Mouse (Mus musculus): ENCODE data around the gene Galnt14. TPM values are rescaled to one million over a fixed set of nuclear protein-coding genes. Genes with fewer than 3 reads are reported as not detected.

Gene Galnt14
- total RNA-seq, 2 experiments from 2014 or later = 19.4 to 21.8 TPM

GRCm38 (mm10) chr17:73572881-73573280, 137.4 kb downstream of the Galnt14 start:
- no peak for DNase-seq (ENCODE audit: low spot score in 2 of 2)

DNA sequence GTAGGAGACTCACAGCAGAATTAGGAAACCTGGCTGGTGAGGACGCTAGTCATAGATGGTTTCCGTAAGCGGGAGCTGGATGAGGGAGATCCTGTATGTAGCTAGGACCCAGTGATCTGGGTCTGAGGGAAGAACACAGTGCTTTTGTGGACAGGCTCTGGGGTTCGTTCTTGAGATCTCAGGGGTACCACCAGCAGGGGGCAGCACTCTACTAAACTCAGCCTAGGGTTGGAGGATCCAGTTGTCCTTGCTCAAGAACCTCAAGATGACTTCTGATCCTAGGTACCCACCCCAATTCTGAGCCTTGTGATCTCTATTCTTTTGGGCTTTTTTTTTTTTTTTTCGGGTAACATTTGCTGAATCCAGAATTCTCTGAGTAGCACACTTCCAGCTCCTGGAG, 137.8 kb downstream of the Galnt14 start:
- peak in 1 of 2 experiments; percentile 49 for DNase-seq (ENCODE audit: low spot score in 2 of 2)

GRCm38 (mm10) chr17:73571961-73572360, 138.3 kb downstream of the Galnt14 start:
- no peak for DNase-seq (ENCODE audit: low spot score in 2 of 2)

DNA sequence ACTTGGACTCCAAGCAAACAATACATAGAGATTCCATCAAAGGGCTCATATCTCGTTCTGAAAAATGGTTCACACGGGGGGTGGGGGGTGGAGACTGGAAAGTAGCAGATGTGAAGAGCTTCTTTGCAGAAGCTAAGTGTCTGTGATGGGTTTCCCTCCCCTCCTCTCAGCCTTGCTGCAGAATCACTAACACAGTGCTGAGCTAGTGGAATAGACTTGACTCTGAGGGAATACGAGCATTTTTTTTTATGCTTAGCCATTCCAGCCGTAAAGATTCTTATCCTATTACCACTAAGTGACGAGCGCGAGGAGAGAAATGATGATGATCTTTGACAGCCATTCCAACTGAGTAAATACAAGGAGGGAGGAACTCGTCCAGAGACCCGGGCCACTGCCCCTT, 142.0 kb downstream of the Galnt14 start:
- DNase-seq (ENCODE audit: low spot score in 2 of 2) = no peak

DNA sequence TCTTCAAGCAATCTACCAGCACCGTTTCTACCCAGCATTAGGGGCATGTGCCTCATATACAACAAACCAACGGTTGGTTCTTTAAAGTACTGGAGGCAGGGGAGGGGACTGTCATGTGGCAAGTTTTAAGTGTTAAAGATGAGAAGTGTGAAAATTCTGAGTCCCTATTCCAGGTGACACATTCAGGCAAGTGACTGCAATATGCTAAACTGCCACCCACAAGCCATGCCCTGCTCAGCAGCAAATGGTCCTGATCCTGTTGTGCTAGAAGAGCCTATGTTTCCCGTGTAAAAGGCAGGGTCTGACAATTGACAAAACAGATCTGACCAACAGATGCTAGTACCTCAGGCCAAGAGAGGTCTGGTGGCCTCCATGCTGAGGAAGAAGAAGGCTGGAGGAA, 149.1 kb downstream of the Galnt14 start:
- DNase-seq (ENCODE audit: low spot score in 2 of 2) = no peak

DNA sequence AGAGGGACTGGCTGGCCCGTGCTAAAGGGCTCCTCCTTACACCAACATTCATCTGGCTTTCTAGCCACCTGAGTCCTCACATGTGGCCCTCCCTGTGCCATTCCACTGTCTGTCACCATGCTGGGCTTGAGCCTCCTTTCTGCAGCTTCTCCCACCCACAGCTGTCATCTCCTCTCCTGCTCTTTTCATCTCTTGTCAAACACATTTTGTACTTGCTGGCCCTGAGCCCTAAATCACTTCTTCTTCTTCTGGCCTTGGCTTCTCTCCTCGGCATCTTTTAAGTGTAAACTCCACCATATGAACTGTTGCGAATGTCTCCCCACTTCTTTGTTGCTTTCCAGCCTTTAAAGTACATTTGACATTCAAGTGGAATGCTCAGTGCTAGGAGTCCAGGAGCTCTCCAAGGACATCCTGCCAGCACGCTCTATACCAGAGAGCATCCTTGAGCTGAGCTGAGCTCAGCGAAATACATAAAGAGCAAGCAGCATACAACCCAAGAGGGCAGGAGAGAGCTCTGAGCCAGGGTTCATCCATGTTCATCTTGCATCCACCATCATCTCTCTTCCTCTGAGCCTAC, 150.0 kb downstream of the Galnt14 start:
- no peak for DNase-seq (ENCODE audit: low spot score in 2 of 2)

DNA sequence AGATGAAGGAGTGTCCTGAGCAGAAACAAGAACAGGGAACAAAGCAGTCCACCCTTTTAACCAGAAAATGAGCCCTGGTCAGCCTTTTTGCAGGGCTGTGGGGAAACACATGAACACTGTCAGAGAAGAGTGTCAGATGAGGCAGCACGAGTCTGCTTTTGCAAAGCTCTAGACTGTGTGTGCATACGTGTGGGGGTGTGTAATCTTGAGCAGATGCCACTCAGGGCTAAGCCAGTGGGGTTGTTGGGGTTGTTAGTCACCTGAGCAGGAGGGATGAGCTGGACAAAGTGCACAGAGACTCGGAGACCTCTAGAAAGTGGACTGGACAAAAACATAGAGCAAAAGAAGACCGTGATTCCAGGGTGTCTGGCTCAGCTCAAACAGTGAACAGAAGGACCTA, 150.8 kb downstream of the Galnt14 start:
- no peak for DNase-seq (ENCODE audit: low spot score in 2 of 2)

GRCm38 (mm10) chr17:73557101-73557500, 153.2 kb downstream of the Galnt14 start:
- DNase-seq (ENCODE audit: low spot score in 2 of 2) = no peak

GRCm38 (mm10) chr17:73556436-73556835, 153.8 kb downstream of the Galnt14 start:
- DNase-seq (ENCODE audit: low spot score in 2 of 2) = no peak

DNA sequence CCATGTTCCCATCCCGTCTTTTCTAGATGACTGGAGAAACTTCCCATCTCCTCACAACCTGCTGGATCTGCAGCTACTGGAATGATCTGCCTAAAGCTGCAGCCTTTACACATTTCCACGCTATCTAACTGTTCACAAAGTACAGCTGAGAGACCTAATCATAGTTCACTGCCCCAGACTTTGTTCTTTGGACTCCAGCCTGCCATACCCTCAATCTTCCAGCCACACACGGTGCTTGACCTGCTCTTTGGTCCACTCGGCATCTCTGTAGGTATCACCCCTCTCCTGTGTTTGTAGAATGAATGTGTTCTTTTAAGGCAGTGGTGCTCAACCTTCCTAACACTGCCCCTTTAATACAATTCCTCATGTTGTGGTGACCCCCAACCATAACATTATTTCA, 155.6 kb downstream of the Galnt14 start:
- no peak for DNase-seq (ENCODE audit: low spot score in 2 of 2)

DNA sequence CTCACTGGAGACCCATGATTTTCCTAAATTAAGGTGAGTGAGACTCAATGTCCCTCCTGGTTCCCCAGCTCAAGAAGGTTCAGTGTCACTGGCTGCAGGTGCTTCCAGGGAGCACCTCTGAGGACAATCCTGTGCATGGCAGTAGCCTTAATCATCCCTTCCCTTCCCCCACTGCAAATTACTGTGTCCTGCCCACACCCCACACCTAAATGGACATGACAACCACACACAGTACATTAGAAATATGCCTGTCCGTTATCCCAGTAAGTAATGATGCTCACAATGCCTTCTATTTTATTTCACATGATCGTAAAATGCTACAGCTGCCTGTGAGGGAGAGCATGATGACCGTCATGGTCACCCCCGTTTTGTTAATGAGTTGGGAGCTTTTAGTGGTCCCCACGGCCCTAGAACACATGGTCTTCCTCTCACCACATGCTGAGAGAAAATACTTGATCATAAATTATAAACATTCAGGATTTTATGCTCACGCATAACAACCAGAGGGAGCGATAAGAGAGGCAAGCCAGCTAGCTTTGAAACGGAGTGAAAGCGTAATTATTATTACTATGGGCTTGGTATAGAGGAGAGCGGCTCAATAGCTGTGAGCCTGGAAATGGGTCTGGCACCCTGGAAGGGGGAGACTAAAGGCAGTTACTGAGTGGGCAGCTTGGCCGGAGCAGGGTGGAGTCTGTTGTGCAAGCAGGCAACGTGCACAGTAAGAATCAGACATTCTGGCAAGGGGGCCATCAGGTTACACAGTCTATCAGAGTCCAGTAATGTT, 161.3 kb downstream of the Galnt14 start:
- DNase-seq (ENCODE audit: low spot score in 2 of 2) = no peak

GRCm38 (mm10) chr17:73548119-73548518, 162.1 kb downstream of the Galnt14 start:
- DNase-seq (ENCODE audit: low spot score in 2 of 2) = no peak

- no peak for DNase-seq (ENCODE audit: low spot score in 2 of 2)
These were observed 162.8 kb downstream of the Galnt14 start for GRCm38 (mm10) chr17:73547483-73547882.

DNA sequence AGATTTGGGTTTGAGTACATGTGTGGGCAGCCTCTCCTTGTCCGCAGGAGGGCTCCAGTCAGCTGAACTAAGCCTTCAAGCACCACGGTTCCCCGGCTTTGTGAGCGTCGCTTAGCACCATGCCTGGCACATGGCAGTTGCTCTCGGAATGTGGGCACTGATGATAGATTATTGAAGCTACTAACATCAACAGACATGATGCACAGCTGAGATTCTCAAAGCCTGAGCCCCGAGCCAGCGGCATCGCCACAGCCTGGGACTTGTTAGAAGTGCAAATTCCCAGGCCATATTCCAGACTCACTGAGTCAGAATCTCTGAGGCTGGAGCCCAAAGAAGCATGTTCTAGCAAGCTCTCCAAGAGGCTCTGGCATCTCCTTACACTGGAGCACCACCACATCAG, 168.3 kb downstream of the Galnt14 start:
- peak; percentile 53 to 65 for DNase-seq (ENCODE audit: low spot score in 2 of 2)

GRCm38 (mm10) chr17:73541233-73541570, 169.1 kb downstream of the Galnt14 start:
- no peak for DNase-seq (ENCODE audit: low spot score in 2 of 2)

DNA sequence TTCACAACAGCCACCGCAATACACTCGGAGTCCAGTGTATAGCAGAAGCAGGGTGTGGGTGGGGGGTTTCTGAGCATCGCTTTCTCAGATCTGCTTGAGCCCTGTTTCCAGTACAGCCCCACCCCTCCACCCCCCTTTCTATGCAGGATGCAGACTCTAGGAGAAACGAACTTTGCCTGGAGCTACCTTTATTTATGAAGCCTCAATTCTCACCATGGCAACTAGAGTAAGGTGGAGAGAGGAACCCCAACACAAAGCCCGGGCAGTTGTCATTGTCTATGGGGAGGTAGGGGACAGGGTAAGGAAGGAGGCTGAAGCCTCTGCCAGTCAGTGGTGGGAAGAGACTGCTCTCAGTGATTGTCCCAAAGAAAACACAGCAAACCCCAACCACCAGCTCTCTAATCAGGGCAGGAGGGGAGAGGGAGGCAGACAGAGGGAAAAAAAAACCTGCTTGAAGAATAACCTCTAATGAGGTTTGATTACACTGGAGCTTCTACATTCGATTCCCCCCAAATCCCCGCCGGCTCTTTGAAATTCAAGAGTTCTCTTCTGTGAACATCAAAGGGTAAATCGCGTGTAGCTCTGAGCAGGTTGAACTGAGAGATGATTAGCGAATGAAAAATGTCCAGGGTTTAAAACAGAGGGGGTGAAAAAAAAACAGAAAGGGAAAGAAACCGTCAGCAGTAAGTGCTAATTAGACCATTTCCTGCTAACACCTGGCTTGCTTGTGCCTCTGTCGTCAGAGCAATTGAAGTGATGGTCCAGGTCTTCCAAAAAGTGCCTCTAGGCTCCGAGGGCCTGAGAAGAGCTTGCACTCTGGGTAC, 169.6 kb downstream of the Galnt14 start:
- no peak for DNase-seq (ENCODE audit: low spot score in 2 of 2)

DNA sequence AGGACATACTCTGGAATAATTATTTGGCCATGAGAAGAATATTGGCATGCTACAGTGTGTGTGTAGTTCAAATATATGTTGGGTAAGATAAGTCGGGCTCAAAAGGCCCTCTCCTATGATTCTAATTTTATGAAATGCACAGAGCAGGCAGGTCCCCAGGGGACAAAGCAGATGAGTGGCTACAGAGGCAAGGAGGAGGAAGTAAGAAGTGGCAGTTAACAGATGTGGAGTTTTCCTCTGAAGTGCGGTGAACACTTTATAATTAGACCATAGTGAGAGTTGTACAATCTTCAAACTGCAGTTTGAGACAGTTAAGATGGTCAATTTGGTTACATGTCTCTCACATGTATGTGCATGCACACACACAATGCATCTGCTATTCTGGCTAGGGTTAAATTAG, 178.4 kb downstream of the Galnt14 start:
- no peak for DNase-seq (ENCODE audit: low spot score in 2 of 2)

DNA sequence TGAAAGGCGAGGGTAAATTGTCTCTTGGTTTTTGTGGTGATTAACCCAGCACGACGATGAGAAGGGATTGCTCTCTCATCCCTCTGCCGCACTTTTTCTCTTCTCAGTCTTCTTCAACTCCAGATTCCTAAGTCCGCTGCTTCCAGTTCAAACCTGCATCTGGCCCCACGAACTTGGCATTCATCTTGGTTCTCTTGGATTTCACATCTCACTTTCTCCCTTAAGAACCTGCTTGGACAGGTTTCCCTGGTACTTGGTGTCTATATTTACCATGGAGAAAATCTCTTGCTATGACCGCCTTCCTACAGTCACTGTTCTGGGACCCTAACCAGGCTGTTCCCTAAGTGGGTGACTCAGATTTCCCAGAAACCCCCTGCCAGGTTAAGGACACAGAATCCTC, 188.1 kb downstream of the Galnt14 start:
- no peak for DNase-seq (ENCODE audit: low spot score in 2 of 2)

DNA sequence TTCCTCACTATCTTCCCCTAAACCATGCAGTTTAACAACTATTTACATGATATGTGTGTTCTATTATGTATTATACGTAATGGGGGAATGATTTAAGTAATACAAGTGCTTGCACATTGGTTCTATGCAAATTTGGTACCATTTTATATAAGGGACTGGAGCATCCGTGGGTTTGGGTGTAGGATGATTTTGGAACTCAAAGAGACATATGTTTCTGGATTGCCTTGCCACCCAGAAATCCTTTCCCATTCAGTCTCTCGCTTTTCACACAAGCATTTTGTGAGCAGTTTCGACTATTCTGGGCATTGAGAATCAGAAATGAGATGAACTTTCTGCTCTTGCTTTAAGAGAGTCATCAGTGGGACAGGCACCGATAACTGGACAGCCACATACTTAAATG, 190.9 kb downstream of the Galnt14 start:
- no peak for DNase-seq (ENCODE audit: low spot score in 2 of 2)

DNA sequence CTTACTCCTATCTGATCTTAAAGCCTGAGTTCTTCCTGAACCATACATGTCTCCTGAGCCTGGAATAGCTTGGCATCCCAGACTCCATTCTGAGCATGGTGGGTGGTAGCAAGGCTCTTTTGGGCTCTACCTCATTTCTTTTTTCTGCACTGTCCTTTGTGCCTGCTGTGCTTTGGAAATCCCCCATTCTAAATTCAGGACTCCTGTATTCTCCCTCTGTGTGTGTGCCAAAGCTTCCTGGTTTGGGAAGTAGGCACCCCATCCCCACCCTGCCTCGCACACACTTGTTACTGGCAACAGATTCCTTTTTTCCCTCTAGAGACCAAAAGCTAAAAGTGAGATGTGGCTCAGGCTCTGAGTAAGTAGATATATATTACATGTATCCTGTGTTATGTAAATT, 191.9 kb downstream of the Galnt14 start:
- peak in 1 of 2 experiments; percentile 10 for DNase-seq (ENCODE audit: low spot score in 2 of 2)

DNA sequence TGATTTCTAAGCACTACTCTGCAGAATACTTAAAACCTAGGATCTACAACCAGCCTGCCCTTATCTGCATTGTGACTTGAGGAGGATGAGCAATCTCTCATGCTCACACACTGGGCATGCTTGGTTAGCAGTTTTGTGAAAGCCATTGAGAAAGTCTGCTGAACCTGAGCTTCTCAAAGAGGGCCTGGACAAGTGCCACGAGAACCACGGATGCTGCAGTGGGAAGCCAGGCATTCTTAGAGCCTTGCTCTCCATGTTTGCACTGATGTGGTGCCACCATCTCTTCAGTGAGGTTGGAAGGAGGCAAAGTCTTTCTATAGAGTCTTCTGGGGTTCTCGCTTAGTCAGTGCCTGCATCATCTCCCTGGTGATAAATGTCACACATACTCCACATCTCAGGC, 194.7 kb downstream of the Galnt14 start:
- DNase-seq (ENCODE audit: low spot score in 2 of 2) = no peak

- no peak for DNase-seq (ENCODE audit: low spot score in 2 of 2)
These were observed 195.4 kb downstream of the Galnt14 start for GRCm38 (mm10) chr17:73514862-73515261.

Measured in layer of hippocampus, postnatal 14 days (tissue).